Mouse (Mus musculus): ENCODE results near the gene Pms2.

The Pms2 gene

GRCm38 (mm10) chr5:143909417-143910400 lies at the start of gene Pms2, which contains the start of gene Aimp2:
TSS of gene Pms2 (plus strand) at chr5:143909964.
TSS of gene Aimp2 (minus strand) at chr5:143909847.
- peak; percentile 99 for DNase-seq (ENCODE audit: inconsistent ontology term)

- no peak for DNase-seq (ENCODE audit: inconsistent ontology term)
These were observed 38.1 kb upstream of the Pms2 start for GRCm38 (mm10) chr5:143871547-143872169.

GRCm38 (mm10) chr5:143874571-143874970 lies 35.2 kb upstream of the Pms2 start:
- no peak for DNase-seq (ENCODE audit: inconsistent ontology term)

GRCm38 (mm10) chr5:143885274-143885673 lies 24.5 kb upstream of the Pms2 start:
- DNase-seq (ENCODE audit: inconsistent ontology term), result no peak

- no peak for DNase-seq (ENCODE audit: inconsistent ontology term)
These were observed 19.0 kb upstream of the Pms2 start for GRCm38 (mm10) chr5:143890741-143891140.

GRCm38 (mm10) chr5:143892255-143892886 lies 17.4 kb upstream of the Pms2 start:
- no peak for DNase-seq (ENCODE audit: inconsistent ontology term)

GRCm38 (mm10) chr5:143893396-143893795 lies 16.4 kb upstream of the Pms2 start:
- DNase-seq (ENCODE audit: inconsistent ontology term), result no peak

GRCm38 (mm10) chr5:143897635-143898330 lies 12.0 kb upstream of the Pms2 start, which contains the start of gene Ankrd61:
TSS of gene Ankrd61 (minus strand) at chr5:143897685.
- no peak for DNase-seq (ENCODE audit: inconsistent ontology term)

GRCm38 (mm10) chr5:143902111-143902510 lies 7.7 kb upstream of the Pms2 start:
- DNase-seq (ENCODE audit: inconsistent ontology term), result peak; percentile 19

GRCm38 (mm10) chr5:143903813-143904212 lies 6.0 kb upstream of the Pms2 start:
- DNase-seq (ENCODE audit: inconsistent ontology term), result no peak

GRCm38 (mm10) chr5:143906429-143906828 lies 3.3 kb upstream of the Pms2 start:
- no peak for DNase-seq (ENCODE audit: inconsistent ontology term)

GRCm38 (mm10) chr5:143908926-143909325 lies 838 bp upstream of the Pms2 start:
- no peak for DNase-seq (ENCODE audit: inconsistent ontology term)

- no peak for DNase-seq (ENCODE audit: inconsistent ontology term)
These were observed 6.5 kb downstream of the Pms2 start for GRCm38 (mm10) chr5:143916221-143916620.

- DNase-seq (ENCODE audit: inconsistent ontology term), result peak; percentile 25
These were observed 7.7 kb downstream of the Pms2 start for GRCm38 (mm10) chr5:143917418-143917817.

- DNase-seq (ENCODE audit: inconsistent ontology term), result no peak
These were observed 8.4 kb downstream of the Pms2 start for GRCm38 (mm10) chr5:143918120-143918519.

- DNase-seq (ENCODE audit: inconsistent ontology term), result no peak
These were observed 15.2 kb downstream of the Pms2 start for GRCm38 (mm10) chr5:143924781-143925452.

GRCm38 (mm10) chr5:143927875-143928274 lies 18.1 kb downstream of the Pms2 start, which contains the start of gene Gm42421:
TSS of gene Gm42421 (plus strand) at chr5:143928175.
- DNase-seq (ENCODE audit: inconsistent ontology term), result no peak

- no peak for DNase-seq (ENCODE audit: inconsistent ontology term)
These were observed 19.5 kb downstream of the Pms2 start for GRCm38 (mm10) chr5:143929291-143929690.

- no peak for DNase-seq (ENCODE audit: inconsistent ontology term)
These were observed 20.9 kb downstream of the Pms2 start for GRCm38 (mm10) chr5:143930656-143931055.

GRCm38 (mm10) chr5:143931863-143932580 lies 22.3 kb downstream of the Pms2 start:
- DNase-seq (ENCODE audit: inconsistent ontology term), result no peak
